Mouse (Mus musculus): ENCODE measurements at regions not wholly inside any gene's neighbourhood (a gene's known extent, or its start where the extent isn't known, plus 50 kb on each side); places are given as distances from the start of the nearest gene placed in this dataset.

- Histone ChIP-seq H3K36me3 (ENCODE audit: insufficient read depth, low read length) (no peaks in the 10 kb centered on the region), H3K27ac (no peak overlapping the region), H3K4me3 (replicated peaks; ENCODE audit: low read depth, low read length) (no peak overlapping the region), H3K4me2 (ENCODE audit: low read length) (no peak overlapping the region), H3K9me3 (replicated peaks; ENCODE audit: low read length) (no peaks in the 10 kb centered on the region), H3K9ac (ENCODE audit: low read depth, low read length) (no peak overlapping the region), H3K27me3 (ENCODE audit: insufficient read depth, low read length) (0 out of 2 replicates have a peak, but pooled peaks cover 8% of the 10 kb centered on the region), H3K4me1 (replicated peaks; ENCODE audit: insufficient read depth, low read length) (peaks cover 11% of the 10 kb centered on the region)
- DNase-seq (ENCODE audit: low spot score): no peak
- TF ChIP-seq CTCF (IDR thresholded peaks at IDR 0.05; ENCODE audit: low read depth): no peak
- no peak for ATAC-seq (replicated peaks; ENCODE audit: low FRiP score, low read depth)
- 36% methylated on average over 5 of the region's 5 CpGs for WGBS
Observed at GRCm38 (mm10) chr16:29730010-29730409, 150.9 kb downstream of the Opa1 start.

GRCm38 (mm10) chr16:29732889-29733288 lies 153.8 kb downstream of the Opa1 start:
- H3K4me1 ChIP-seq (replicated peaks; ENCODE audit: insufficient read depth, low read length): peaks cover 23% of the 10 kb centered on the region
- no peaks in the 10 kb centered on the region for H3K9me3 ChIP-seq (replicated peaks; ENCODE audit: low read length)
- TF ChIP-seq CTCF (IDR thresholded peaks at IDR 0.05; ENCODE audit: low read depth): no peak
- 0 out of 2 replicates have a peak, but pooled peaks cover 3% of the 10 kb centered on the region for H3K27me3 ChIP-seq (ENCODE audit: insufficient read depth, low read length)
- H3K36me3 ChIP-seq (ENCODE audit: insufficient read depth, low read length): no peaks in the 10 kb centered on the region
- no peak for DNase-seq (ENCODE audit: low spot score)
- no peak overlapping the region for H3K4me3 ChIP-seq (replicated peaks; ENCODE audit: low read depth, low read length)
- no peak for ATAC-seq (replicated peaks; ENCODE audit: low FRiP score, low read depth)
- no peak overlapping the region for H3K27ac ChIP-seq
- WGBS: 63% methylated on average over 1 of the region's 1 CpGs
- H3K4me2 ChIP-seq (ENCODE audit: low read length): no peak overlapping the region
- no peak overlapping the region for H3K9ac ChIP-seq (ENCODE audit: low read depth, low read length)

- no peaks in the 10 kb centered on the region for H3K36me3 ChIP-seq (ENCODE audit: insufficient read depth, low read length)
- 0 out of 2 replicates have a peak, but pooled peaks cover 3% of the 10 kb centered on the region for H3K27me3 ChIP-seq (ENCODE audit: insufficient read depth, low read length)
- ATAC-seq (replicated peaks; ENCODE audit: low FRiP score, low read depth): no peak
- H3K27ac ChIP-seq: no peak overlapping the region
- no peaks in the 10 kb centered on the region for H3K9me3 ChIP-seq (replicated peaks; ENCODE audit: low read length)
- TF ChIP-seq CTCF (IDR thresholded peaks at IDR 0.05; ENCODE audit: low read depth): no peak
- no peak for DNase-seq (ENCODE audit: low spot score)
- H3K4me2 ChIP-seq (ENCODE audit: low read length): no peak overlapping the region
- H3K4me3 ChIP-seq (replicated peaks; ENCODE audit: low read depth, low read length): no peak overlapping the region
- no peak overlapping the region for H3K9ac ChIP-seq (ENCODE audit: low read depth, low read length)
- 86% methylated on average over 10 of the region's 10 CpGs for WGBS
- H3K4me1 ChIP-seq (replicated peaks; ENCODE audit: insufficient read depth, low read length): peaks cover 21% of the 10 kb centered on the region
Observed at GRCm38 (mm10) chr16:29733847-29734246, 154.7 kb downstream of the Opa1 start.

DNA sequence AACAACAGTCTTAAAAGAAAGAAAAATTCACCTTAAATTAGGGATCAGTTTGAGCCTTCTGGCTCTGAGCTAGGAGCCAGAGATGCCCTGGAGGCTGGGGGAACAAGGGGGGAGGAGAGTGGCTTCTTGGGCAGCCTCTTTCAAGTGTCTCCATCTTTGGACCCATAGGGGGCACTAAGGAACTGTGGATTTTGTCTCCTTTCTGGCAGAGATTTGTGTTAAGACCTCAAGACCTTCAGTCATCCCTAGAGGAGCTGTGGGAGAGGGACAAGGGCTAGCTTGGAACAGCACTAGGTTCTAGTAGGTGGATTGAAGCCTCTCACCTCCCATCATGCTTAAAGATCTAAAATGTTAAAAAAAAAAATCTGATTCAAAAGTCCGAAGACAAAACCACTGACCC lies 155.2 kb downstream of the Opa1 start:
- H3K9me3 ChIP-seq (replicated peaks; ENCODE audit: low read length): no peaks in the 10 kb centered on the region
- peak overlapping the region; percentile 75; the same call in 1 of the 2 replicates for H3K27ac ChIP-seq
- peak overlapping the region; percentile 37 for H3K4me2 ChIP-seq (ENCODE audit: low read length)
- H3K4me1 ChIP-seq (replicated peaks; ENCODE audit: insufficient read depth, low read length): peaks cover 17% of the 10 kb centered on the region
- peak; percentile 93 for TF ChIP-seq CTCF (IDR thresholded peaks at IDR 0.05; ENCODE audit: low read depth)
- 0 out of 2 replicates have a peak, but pooled peaks cover 3% of the 10 kb centered on the region for H3K27me3 ChIP-seq (ENCODE audit: insufficient read depth, low read length)
- no peak overlapping the region for H3K9ac ChIP-seq (ENCODE audit: low read depth, low read length)
- ATAC-seq (replicated peaks; ENCODE audit: low FRiP score, low read depth) (peak; percentile 66), DNase-seq (ENCODE audit: low spot score) (peak; percentile 92)
- H3K4me3 ChIP-seq (replicated peaks; ENCODE audit: low read depth, low read length): no peak overlapping the region
- 13% methylated on average over 1 of the region's 1 CpGs for WGBS
- no peaks in the 10 kb centered on the region for H3K36me3 ChIP-seq (ENCODE audit: insufficient read depth, low read length)

DNA sequence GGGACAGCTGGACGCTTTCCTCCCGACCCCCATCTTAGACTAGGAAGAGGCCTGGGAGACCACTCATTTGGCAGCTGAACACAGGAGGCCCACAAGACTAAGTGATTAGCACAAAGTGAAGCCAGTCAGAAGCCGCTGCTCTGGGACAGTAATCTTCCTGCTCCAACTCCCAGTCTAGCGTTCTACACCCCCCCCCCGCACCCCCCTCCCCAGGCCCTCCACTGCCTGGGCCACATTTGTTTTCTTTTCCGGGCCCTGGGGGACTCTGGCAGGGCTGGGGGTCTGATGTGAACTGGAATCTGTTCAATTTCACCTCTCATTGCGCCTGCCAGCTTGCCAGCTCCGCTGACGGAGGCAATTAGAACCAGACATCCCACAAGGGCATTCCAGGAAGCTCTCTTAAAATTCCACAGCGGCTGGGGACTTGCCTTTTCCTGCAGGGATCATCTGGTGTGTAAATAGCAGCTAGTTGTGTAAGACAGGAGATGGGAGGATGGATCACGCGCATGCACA lies 155.7 kb downstream of the Opa1 start:
- Histone ChIP-seq H3K9me3 (replicated peaks; ENCODE audit: low read length) (no peaks in the 10 kb centered on the region), H3K27ac (peak overlapping the region; percentile 75), H3K4me3 (replicated peaks; ENCODE audit: low read depth, low read length) (no peak overlapping the region), H3K36me3 (ENCODE audit: insufficient read depth, low read length) (no peaks in the 10 kb centered on the region), H3K4me1 (replicated peaks; ENCODE audit: insufficient read depth, low read length) (peaks cover 17% of the 10 kb centered on the region), H3K4me2 (ENCODE audit: low read length) (peak overlapping the region; percentile 37), H3K9ac (ENCODE audit: low read depth, low read length) (0 out of 2 replicates have a peak overlapping the region, but pooled peaks have one; percentile 27), H3K27me3 (ENCODE audit: insufficient read depth, low read length) (0 out of 2 replicates have a peak, but pooled peaks cover 3% of the 10 kb centered on the region)
- 6% methylated on average over 12 of the region's 12 CpGs for WGBS
- TF ChIP-seq CTCF (IDR thresholded peaks at IDR 0.05; ENCODE audit: low read depth): no peak
- ATAC-seq (replicated peaks; ENCODE audit: low FRiP score, low read depth) (peak; percentile 51; the same call in 1 of the 2 replicates), DNase-seq (ENCODE audit: low spot score) (peak; percentile 83)

- peak overlapping the region; percentile 44; the same call in 1 of the 2 replicates for H3K27ac ChIP-seq
- TF ChIP-seq CTCF (IDR thresholded peaks at IDR 0.05; ENCODE audit: low read depth): no peak; the same call in 1 of the 2 replicates
- H3K36me3 ChIP-seq (ENCODE audit: insufficient read depth, low read length): no peaks in the 10 kb centered on the region
- H3K27me3 ChIP-seq (ENCODE audit: insufficient read depth, low read length): 0 out of 2 replicates have a peak, but pooled peaks cover 3% of the 10 kb centered on the region
- no peak overlapping the region for H3K4me3 ChIP-seq (replicated peaks; ENCODE audit: low read depth, low read length)
- H3K4me1 ChIP-seq (replicated peaks; ENCODE audit: insufficient read depth, low read length): peaks cover 17% of the 10 kb centered on the region
- peak; percentile 27; the same call in 1 of the 2 replicates for ATAC-seq (replicated peaks; ENCODE audit: low FRiP score, low read depth)
- no peak overlapping the region for H3K4me2 ChIP-seq (ENCODE audit: low read length)
- H3K9ac ChIP-seq (ENCODE audit: low read depth, low read length): no peak overlapping the region
- peak; percentile 72 for DNase-seq (ENCODE audit: low spot score)
- WGBS: 13% methylated on average over 12 of the region's 12 CpGs
- H3K9me3 ChIP-seq (replicated peaks; ENCODE audit: low read length): no peaks in the 10 kb centered on the region
Observed at GRCm38 (mm10) chr16:29735371-29736008, 156.4 kb downstream of the Opa1 start.

All from kidney, postnatal 0 days (tissue).